Mouse (Mus musculus) small intestine, adult 2 months (tissue): Measurements from ENCODE around the gene Afap1.

Experiments
- CTCF ChIP-seq: fragments of 200-500 bp; IDR thresholded peaks from 2 replicates; pipeline ENCODE4 v1.5.1; 2012; ENCODE audit warnings: low read depth, mild to moderate bottlenecking, control low read depth, inconsistent platforms, low read length, moderate library complexity, mixed read lengths; ENCODE audit not compliant: insufficient replicate concordance, insufficient read length; ENCODE audit errors: extremely low read depth
- POLR2A ChIP-seq: fragments of 200-500 bp; IDR thresholded peaks from 2 replicates; pipeline ENCODE4 v1.6.1; 2012; ENCODE audit warnings: low read depth, mild to moderate bottlenecking, control low read depth, inconsistent platforms, low read length, moderate library complexity

DNA sequence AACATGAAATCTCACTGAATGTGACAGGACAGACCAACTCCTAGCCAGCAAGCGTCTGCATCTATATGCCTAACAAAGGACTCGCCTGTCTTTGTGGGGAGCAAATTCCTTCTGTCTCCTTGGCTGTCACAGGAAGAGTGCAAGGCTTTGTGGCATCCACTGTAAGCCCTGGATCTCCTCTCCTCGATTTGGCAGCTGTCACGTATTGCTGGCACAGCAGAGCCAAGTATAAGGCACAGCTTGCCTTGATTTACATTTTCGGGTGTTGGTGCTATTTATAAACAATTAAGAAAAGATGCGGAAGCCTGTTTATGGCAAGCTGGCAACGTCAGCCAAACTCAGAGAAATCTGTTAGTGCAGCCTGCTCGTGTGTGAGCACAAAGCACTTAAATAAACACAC is 25.3 kb downstream of the Afap1 start:
- no peak for TF ChIP-seq CTCF
- TF ChIP-seq POLR2A, result no peak
